7 mouse cellular contexts compared by ENCODE assay signal in genomic region chr1:135788708-135789107, GRCm38 (mm10). TPM values are rescaled to one million over a fixed set of nuclear protein-coding genes. Genes with fewer than 3 reads are reported as not detected.
A peak's percentile ranks its signal among the peaks of the same experiment; 100 is the strongest.
DNase-seq lines count a peak whose midpoint lies in the region; ATAC-seq lines count a peak whose summit lies in the region.

No protein-coding gene starts in this region.

- peak; percentile 20 for DNase-seq in right cerebral cortex, adult 18-20 months
- DNase-seq in right cerebral cortex, postnatal 4 days = no peak
- peak; percentile 28 for DNase-seq in adrenal gland, postnatal 25 days
- peak; percentile 69 for DNase-seq in lung, postnatal 10 days
- no peak for DNase-seq in embryo, embryonic 9.5 days (ENCODE audit: extremely low spot score)
- no peak for DNase-seq in left cerebral cortex, adult 8-10 months (ENCODE audit: low spot score in 2 of 2)

- peaks cover 19% of the 10 kb centered on the region for H3K4me1 ChIP-seq in intestine, embryonic 15.5 days (replicated peaks)

- H3K27me3 ChIP-seq in intestine, embryonic 15.5 days (replicated peaks) = no peaks in the 10 kb centered on the region

- no peaks in the 10 kb centered on the region for H3K9me3 ChIP-seq in intestine, embryonic 15.5 days

- H3K4me2 ChIP-seq in intestine, embryonic 15.5 days (replicated peaks) = peak overlapping the region; percentile 46

- H3K27ac ChIP-seq in intestine, embryonic 15.5 days = no peak overlapping the region

- H3K4me3 ChIP-seq in intestine, embryonic 15.5 days (replicated peaks) = no peak overlapping the region

- ATAC-seq in intestine, embryonic 15.5 days = peak; percentile 41

- no peak overlapping the region for H3K9ac ChIP-seq in intestine, embryonic 15.5 days

- no peaks in the 10 kb centered on the region for H3K36me3 ChIP-seq in intestine, embryonic 15.5 days

- 8% methylated on average over 10 of the region's 10 CpGs for WGBS in intestine, embryonic 15.5 days

RNA-seq across cellular contexts. Expression of gene Tnni1, which starts 9.5 kb away (rescaled TPM):
- not detected in 2 replicates for total RNA-seq in adrenal gland, postnatal 25 days (2021)
- polyA plus RNA-seq in intestine, embryonic 15.5 days (2015; fragmentation: Nextera tagmentation; extraction: Ambion mirVana) = 5.4 and 8.3 TPM in 2 replicates
- total RNA-seq in left cerebral cortex, adult 8-10 months (2022) = 1 to 10 TPM; 3.7 to 7.8 (median 4.2) TPM

RNA-seq across cellular contexts. Expression of gene Phlda3, which starts 22.8 kb away (rescaled TPM):
- total RNA-seq in adrenal gland, postnatal 25 days (2021) = 31.3 and 35.1 TPM in 2 replicates
- 44.5 and 44.6 TPM in 2 replicates for polyA plus RNA-seq in intestine, embryonic 15.5 days (2015; fragmentation: Nextera tagmentation; extraction: Ambion mirVana)
- total RNA-seq in left cerebral cortex, adult 8-10 months (2022) = 10 to 100 TPM; 20.7 to 22.0 (median 21.7) TPM

RNA-seq across cellular contexts. Expression of gene Lad1, which starts 29.7 kb away (rescaled TPM):
- total RNA-seq in adrenal gland, postnatal 25 days (2021) = not detected in 2 replicates
- 179 and 196 TPM in 2 replicates for polyA plus RNA-seq in intestine, embryonic 15.5 days (2015; fragmentation: Nextera tagmentation; extraction: Ambion mirVana)
- total RNA-seq in left cerebral cortex, adult 8-10 months (2022) = 1 to 10 TPM in 2 of 4 experiments, under 1 TPM in 2; 0.68 to 1.2 (median 1.1) TPM

RNA-seq across cellular contexts. Expression of gene Tnnt2, which starts 47.4 kb away (rescaled TPM):
- total RNA-seq in adrenal gland, postnatal 25 days (2021) = 0.95 and 2.2 TPM in 2 replicates
- polyA plus RNA-seq in intestine, embryonic 15.5 days (2015; fragmentation: Nextera tagmentation; extraction: Ambion mirVana) = 16.4 and 17.4 TPM in 2 replicates
- total RNA-seq in left cerebral cortex, adult 8-10 months (2022) = 10 to 100 TPM; 11.8 to 18.8 (median 13.4) TPM

Comparison
In these comparisons a context has a peak if more than half of its experiments do, and no peak if none do; other contexts are left out.
1. DNase-seq: peak in right cerebral cortex, adult 18-20 months (single experiment), adrenal gland, postnatal 25 days (single experiment) and lung, postnatal 10 days (single experiment); none in right cerebral cortex, postnatal 4 days (single experiment), embryo, embryonic 9.5 days (single experiment) and left cerebral cortex, adult 8-10 months (0 of 2).